Mouse (Mus musculus): ENCODE measurements at regions not wholly inside any gene's neighbourhood (a gene's known extent, or its start where the extent isn't known, plus 50 kb on each side); places are given as distances from the start of the nearest gene placed in this dataset.

DNA sequence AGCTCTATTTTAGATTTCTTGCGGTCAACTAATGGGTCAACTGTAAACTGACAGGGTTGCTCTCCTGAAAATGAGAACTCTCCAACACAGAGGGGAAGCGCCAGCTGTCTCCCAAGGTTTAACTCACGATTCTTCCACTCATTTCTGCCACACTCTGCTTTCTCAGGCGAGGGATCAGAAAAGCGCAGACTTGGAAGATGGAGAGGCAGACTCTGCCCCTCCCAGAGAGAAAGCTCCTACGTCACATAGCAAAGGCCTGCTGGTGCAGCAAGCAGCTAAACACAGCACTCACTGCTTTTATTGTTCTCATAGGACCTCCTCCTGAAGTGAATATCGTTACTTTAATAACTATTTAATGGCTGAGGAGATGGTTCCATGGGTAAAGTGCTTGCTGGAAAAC is 73.6 kb upstream of the Sh3bp4 start:
- H3K36me3 ChIP-seq (ENCODE audit: control insufficient read depth, insufficient read depth, low read length), result no peaks in the 10 kb centered on the region
- WGBS, result 57% methylated on average over 7 of the region's 7 CpGs

DNA sequence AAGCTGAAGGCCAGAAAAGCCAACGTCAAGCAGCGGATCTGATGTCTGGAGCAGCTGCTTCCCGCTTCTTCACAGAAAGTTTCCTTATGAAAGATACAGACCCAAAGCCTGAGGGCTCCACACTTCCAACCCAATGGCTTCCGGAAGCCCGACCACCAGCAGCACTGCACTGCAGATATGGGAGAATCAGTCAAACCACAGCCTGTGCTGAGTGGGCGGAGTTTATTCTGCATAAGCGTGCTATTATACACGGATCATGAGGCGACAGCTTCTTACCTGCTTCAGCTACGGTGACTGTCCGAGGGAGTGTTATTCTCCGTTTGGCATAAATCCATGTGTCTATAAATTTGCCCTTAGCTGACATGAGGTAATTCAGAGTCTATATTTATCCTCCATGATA is 72.4 kb upstream of the Sh3bp4 start:
- Histone ChIP-seq H3K4me1 (replicated peaks; ENCODE audit: control insufficient read depth, insufficient read depth, low read length) (peaks cover 9% of the 10 kb centered on the region), H3K9ac (ENCODE audit: low read length) (no peak overlapping the region), H3K9me3 (ENCODE audit: control insufficient read depth, low read length) (no peaks in the 10 kb centered on the region), H3K4me2 (ENCODE audit: low read length) (no peak overlapping the region), H3K36me3 (ENCODE audit: control insufficient read depth, insufficient read depth, low read length) (no peaks in the 10 kb centered on the region), H3K27ac (ENCODE audit: low read depth) (no peak overlapping the region), H3K27me3 (replicated peaks; ENCODE audit: control insufficient read depth, insufficient read depth, low read length) (no peaks in the 10 kb centered on the region), H3K4me3 (ENCODE audit: low read depth, low read length) (no peak overlapping the region)
- 83% methylated on average over 12 of the region's 12 CpGs for WGBS
- ATAC-seq (replicated peaks; ENCODE audit: low FRiP score, low TSS enrichment, low read depth) (no peak), DNase-seq (ENCODE audit: low spot score) (no peak)

More for the DNA sequence above, 73.6 kb upstream of the Sh3bp4 start:
- ATAC-seq (replicated peaks; ENCODE audit: low FRiP score, low TSS enrichment, low read depth) (no peak), DNase-seq (ENCODE audit: low spot score) (no peak)
- H3K27me3 ChIP-seq (replicated peaks; ENCODE audit: control insufficient read depth, insufficient read depth, low read length), result no peaks in the 10 kb centered on the region
- peaks cover 9% of the 10 kb centered on the region for H3K4me1 ChIP-seq (replicated peaks; ENCODE audit: control insufficient read depth, insufficient read depth, low read length)
- no peak overlapping the region for H3K4me2 ChIP-seq (ENCODE audit: low read length)
- no peak overlapping the region for H3K27ac ChIP-seq (ENCODE audit: low read depth)
- no peaks in the 10 kb centered on the region for H3K9me3 ChIP-seq (ENCODE audit: control insufficient read depth, low read length)
- H3K4me3 ChIP-seq (ENCODE audit: low read depth, low read length), result no peak overlapping the region
- no peak overlapping the region for H3K9ac ChIP-seq (ENCODE audit: low read length)

DNA sequence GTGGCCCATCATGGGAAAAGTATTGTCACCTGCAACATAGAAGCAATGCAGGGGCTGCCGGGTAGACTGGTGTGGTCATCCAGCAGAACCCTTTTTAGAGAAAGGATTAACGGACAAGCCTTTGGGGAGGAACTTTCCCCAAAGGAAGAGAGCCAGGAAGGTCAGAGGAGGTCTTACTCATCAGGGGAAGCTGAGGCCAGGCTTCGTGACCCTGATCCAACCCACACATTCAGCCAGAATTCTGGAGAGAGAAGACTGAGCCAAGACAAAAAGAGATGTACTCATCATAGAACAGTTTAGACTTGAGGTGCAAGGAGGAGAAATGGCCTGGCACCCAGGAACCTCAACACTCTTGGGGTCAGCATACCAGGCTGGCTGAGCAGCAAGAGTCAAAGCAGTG is 67.9 kb upstream of the Sh3bp4 start:
- Histone ChIP-seq H3K36me3 (ENCODE audit: control insufficient read depth, insufficient read depth, low read length) (no peaks in the 10 kb centered on the region), H3K9ac (ENCODE audit: low read length) (no peak overlapping the region), H3K9me3 (ENCODE audit: control insufficient read depth, low read length) (no peaks in the 10 kb centered on the region), H3K4me3 (ENCODE audit: low read depth, low read length) (no peak overlapping the region), H3K4me2 (ENCODE audit: low read length) (no peak overlapping the region), H3K27me3 (replicated peaks; ENCODE audit: control insufficient read depth, insufficient read depth, low read length) (no peaks in the 10 kb centered on the region), H3K4me1 (replicated peaks; ENCODE audit: control insufficient read depth, insufficient read depth, low read length) (no peaks in the 10 kb centered on the region), H3K27ac (ENCODE audit: low read depth) (no peak overlapping the region)
- ATAC-seq (replicated peaks; ENCODE audit: low FRiP score, low TSS enrichment, low read depth) (no peak), DNase-seq (ENCODE audit: low spot score) (no peak)
- 87% methylated on average over 3 of the region's 3 CpGs for WGBS

GRCm38 (mm10) chr1:89003752-89004151 is 66.5 kb upstream of the Sh3bp4 start:
- no peak for DNase-seq (ENCODE audit: low spot score)
- Histone ChIP-seq H3K9ac (ENCODE audit: low read length) (no peak overlapping the region), H3K27ac (ENCODE audit: low read depth) (no peak overlapping the region), H3K9me3 (ENCODE audit: control insufficient read depth, low read length) (no peaks in the 10 kb centered on the region), H3K27me3 (replicated peaks; ENCODE audit: control insufficient read depth, insufficient read depth, low read length) (no peaks in the 10 kb centered on the region), H3K4me1 (replicated peaks; ENCODE audit: control insufficient read depth, insufficient read depth, low read length) (no peaks in the 10 kb centered on the region), H3K4me3 (ENCODE audit: low read depth, low read length) (no peak overlapping the region), H3K4me2 (ENCODE audit: low read length) (no peak overlapping the region), H3K36me3 (ENCODE audit: control insufficient read depth, insufficient read depth, low read length) (no peaks in the 10 kb centered on the region)
- WGBS, result 74% methylated on average over 2 of the region's 2 CpGs
- ATAC-seq (replicated peaks; ENCODE audit: low FRiP score, low TSS enrichment, low read depth), result no peak

DNA sequence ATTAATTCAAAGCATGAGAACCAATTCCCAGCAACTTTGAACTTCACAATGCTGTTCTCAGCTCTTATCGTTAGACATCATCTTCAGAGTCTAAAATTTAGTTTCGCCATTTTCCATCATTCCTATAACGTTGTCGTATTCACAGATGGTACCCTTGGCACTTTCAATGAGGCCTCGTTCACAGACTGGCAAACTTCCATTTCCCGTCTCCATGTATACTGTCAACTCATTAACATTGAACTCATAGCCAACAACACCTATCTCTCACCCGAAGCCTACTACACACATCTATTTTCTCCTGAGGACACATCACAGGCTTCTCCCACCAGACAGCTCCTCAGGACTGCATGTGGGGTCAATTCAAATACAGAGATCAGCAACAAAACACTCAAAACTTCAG is 62.7 kb upstream of the Sh3bp4 start:
- DNase-seq (ENCODE audit: low spot score) (no peak), ATAC-seq (replicated peaks; ENCODE audit: low FRiP score, low TSS enrichment, low read depth) (no peak)
- Histone ChIP-seq H3K4me3 (ENCODE audit: low read depth, low read length) (no peak overlapping the region), H3K9me3 (ENCODE audit: control insufficient read depth, low read length) (0 out of 2 replicates have a peak, but pooled peaks cover 4% of the 10 kb centered on the region), H3K9ac (ENCODE audit: low read length) (no peak overlapping the region), H3K27ac (ENCODE audit: low read depth) (no peak overlapping the region), H3K27me3 (replicated peaks; ENCODE audit: control insufficient read depth, insufficient read depth, low read length) (no peaks in the 10 kb centered on the region), H3K4me1 (replicated peaks; ENCODE audit: control insufficient read depth, insufficient read depth, low read length) (no peaks in the 10 kb centered on the region), H3K36me3 (ENCODE audit: control insufficient read depth, insufficient read depth, low read length) (no peaks in the 10 kb centered on the region), H3K4me2 (ENCODE audit: low read length) (no peak overlapping the region)
- WGBS, result 93% methylated on average over 7 of the region's 7 CpGs

DNA sequence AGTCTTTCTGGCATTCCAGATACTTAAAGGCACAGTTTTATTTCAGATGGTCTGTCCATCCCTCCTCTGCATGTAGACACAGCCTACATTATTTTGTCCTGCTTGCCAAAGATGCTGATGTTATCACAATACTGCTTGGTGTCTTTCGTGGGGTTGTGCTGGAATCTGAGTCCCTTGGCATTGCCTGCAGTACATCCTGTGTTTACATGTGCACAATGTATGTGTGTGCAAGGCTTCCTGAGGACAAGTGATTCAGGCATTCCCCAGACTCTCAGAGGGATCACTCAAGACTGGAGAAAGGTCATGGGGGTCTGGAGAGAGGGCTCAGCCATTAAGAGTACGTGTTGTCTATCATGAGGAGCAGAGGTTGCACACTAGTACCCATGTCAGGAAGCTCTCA is 60.0 kb upstream of the Sh3bp4 start:
- H3K36me3 ChIP-seq (ENCODE audit: control insufficient read depth, insufficient read depth, low read length), result no peaks in the 10 kb centered on the region
- ATAC-seq (replicated peaks; ENCODE audit: low FRiP score, low TSS enrichment, low read depth), result no peak
- 0 out of 2 replicates have a peak, but pooled peaks cover 4% of the 10 kb centered on the region for H3K9me3 ChIP-seq (ENCODE audit: control insufficient read depth, low read length)
- DNase-seq (ENCODE audit: low spot score), result no peak
- H3K27me3 ChIP-seq (replicated peaks; ENCODE audit: control insufficient read depth, insufficient read depth, low read length), result no peaks in the 10 kb centered on the region
- H3K27ac ChIP-seq (ENCODE audit: low read depth), result no peak overlapping the region
- no peaks in the 10 kb centered on the region for H3K4me1 ChIP-seq (replicated peaks; ENCODE audit: control insufficient read depth, insufficient read depth, low read length)
- 42% methylated on average over 2 of the region's 2 CpGs for WGBS
- no peak overlapping the region for H3K9ac ChIP-seq (ENCODE audit: low read length)
- no peak overlapping the region for H3K4me3 ChIP-seq (ENCODE audit: low read depth, low read length)
- no peak overlapping the region for H3K4me2 ChIP-seq (ENCODE audit: low read length)

GRCm38 (mm10) chr1:89011454-89011853 is 58.8 kb upstream of the Sh3bp4 start:
- 51% methylated on average over 7 of the region's 7 CpGs for WGBS
- Histone ChIP-seq H3K9me3 (ENCODE audit: control insufficient read depth, low read length) (0 out of 2 replicates have a peak, but pooled peaks cover 4% of the 10 kb centered on the region), H3K4me1 (replicated peaks; ENCODE audit: control insufficient read depth, insufficient read depth, low read length) (peaks cover 4% of the 10 kb centered on the region; the same call in 1 of the 2 replicates), H3K4me2 (ENCODE audit: low read length) (no peak overlapping the region), H3K27ac (ENCODE audit: low read depth) (no peak overlapping the region), H3K4me3 (ENCODE audit: low read depth, low read length) (no peak overlapping the region), H3K27me3 (replicated peaks; ENCODE audit: control insufficient read depth, insufficient read depth, low read length) (no peaks in the 10 kb centered on the region), H3K36me3 (ENCODE audit: control insufficient read depth, insufficient read depth, low read length) (no peaks in the 10 kb centered on the region), H3K9ac (ENCODE audit: low read length) (no peak overlapping the region)
- no peak for DNase-seq (ENCODE audit: low spot score)
- ATAC-seq (replicated peaks; ENCODE audit: low FRiP score, low TSS enrichment, low read depth), result no peak

DNA sequence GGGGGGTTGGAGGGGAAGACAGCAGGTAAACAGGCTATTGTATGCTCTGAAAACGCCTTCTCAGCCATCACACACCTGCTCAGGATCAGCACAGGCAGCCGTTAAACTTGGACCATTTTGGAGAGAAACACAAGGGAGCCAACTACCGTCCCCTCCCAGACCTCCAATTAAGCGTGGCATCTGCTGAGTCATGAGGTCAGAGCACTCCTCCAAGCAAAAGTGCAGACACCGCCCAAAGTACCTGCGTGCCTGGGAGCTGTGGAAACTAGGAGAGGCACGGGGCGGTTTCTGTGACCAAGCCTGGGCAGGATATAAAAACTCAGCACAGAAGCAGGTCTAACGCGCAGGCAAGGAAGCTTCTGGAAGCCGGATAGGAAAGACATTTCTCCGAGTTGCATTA is 54.8 kb upstream of the Sh3bp4 start:
- H3K4me3 ChIP-seq (ENCODE audit: low read depth, low read length), result no peak overlapping the region
- WGBS, result 25% methylated on average over 12 of the region's 12 CpGs
- H3K27me3 ChIP-seq (replicated peaks; ENCODE audit: control insufficient read depth, insufficient read depth, low read length), result no peaks in the 10 kb centered on the region
- H3K4me1 ChIP-seq (replicated peaks; ENCODE audit: control insufficient read depth, insufficient read depth, low read length), result peaks cover 4% of the 10 kb centered on the region; the same call in 1 of the 2 replicates
- H3K9me3 ChIP-seq (ENCODE audit: control insufficient read depth, low read length), result no peaks in the 10 kb centered on the region
- H3K4me2 ChIP-seq (ENCODE audit: low read length), result peak overlapping the region; percentile 20
- no peak overlapping the region for H3K9ac ChIP-seq (ENCODE audit: low read length)
- DNase-seq (ENCODE audit: low spot score) (no peak), ATAC-seq (replicated peaks; ENCODE audit: low FRiP score, low TSS enrichment, low read depth) (peak; percentile 83)
- 0 out of 2 replicates have a peak overlapping the region, but pooled peaks have one; percentile 9 for H3K27ac ChIP-seq (ENCODE audit: low read depth)
- no peaks in the 10 kb centered on the region for H3K36me3 ChIP-seq (ENCODE audit: control insufficient read depth, insufficient read depth, low read length)

DNA sequence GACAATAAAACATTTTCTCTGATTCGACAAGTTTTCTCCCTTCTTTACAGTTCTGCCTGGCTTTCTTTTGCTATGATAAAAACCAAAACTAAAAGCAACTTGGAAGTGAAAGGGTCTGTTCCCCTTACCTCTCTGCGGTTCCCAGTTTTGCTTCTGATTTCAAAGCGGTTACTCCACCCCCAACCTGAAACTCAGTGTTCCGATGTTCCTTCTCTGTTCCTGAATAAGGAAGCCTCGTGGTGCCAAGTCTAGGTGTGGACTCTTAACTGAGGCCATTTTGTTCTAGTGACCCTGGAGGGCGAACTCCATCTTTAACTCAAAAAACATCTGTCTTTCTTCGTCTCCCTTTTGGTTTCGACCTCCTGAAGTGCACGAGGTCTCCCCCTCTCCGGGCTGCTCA is 54.4 kb upstream of the Sh3bp4 start:
- Histone ChIP-seq H3K27ac (ENCODE audit: low read depth) (0 out of 2 replicates have a peak overlapping the region, but pooled peaks have one; percentile 9), H3K9ac (ENCODE audit: low read length) (no peak overlapping the region), H3K4me2 (ENCODE audit: low read length) (peak overlapping the region; percentile 20), H3K4me1 (replicated peaks; ENCODE audit: control insufficient read depth, insufficient read depth, low read length) (peaks cover 4% of the 10 kb centered on the region; the same call in 1 of the 2 replicates), H3K9me3 (ENCODE audit: control insufficient read depth, low read length) (no peaks in the 10 kb centered on the region), H3K27me3 (replicated peaks; ENCODE audit: control insufficient read depth, insufficient read depth, low read length) (no peaks in the 10 kb centered on the region), H3K36me3 (ENCODE audit: control insufficient read depth, insufficient read depth, low read length) (no peaks in the 10 kb centered on the region), H3K4me3 (ENCODE audit: low read depth, low read length) (no peak overlapping the region)
- ATAC-seq (replicated peaks; ENCODE audit: low FRiP score, low TSS enrichment, low read depth) (no peak; the same call in 1 of the 2 replicates), DNase-seq (ENCODE audit: low spot score) (no peak)
- 62% methylated on average over 10 of the region's 10 CpGs for WGBS

Data from intestine, embryonic 14.5 days (tissue).